Mouse (Mus musculus): Measurements from ENCODE around the gene Nin.

- no peak for TF ChIP-seq EP300 (IDR thresholded peaks at IDR 0.05; ENCODE audit: low read depth)
- TF ChIP-seq CTCF (IDR thresholded peaks at IDR 0.05; ENCODE audit: low read depth) = no peak
These were observed 29.8 kb downstream of the Nin start for GRCm38 (mm10) chr12:70083737-70084136.
